Mouse (Mus musculus) ovary, adult 2 months (tissue): ENCODE data around the gene Olfr921. TPM values are rescaled to one million over a fixed set of nuclear protein-coding genes. Genes with fewer than 3 reads are reported as not detected.

Source experiments
- polyA plus RNA-seq: library from polyadenylated mRNA; depleted of rRNA; stranded (reverse); fragments of >200 nt; gene quantifications from 2 replicates; pipeline ENCODE4 v1.2.3, GENCODE M21; 2012; rRNA removed

The Olfr921 gene
- polyA plus RNA-seq = not detected in 2 replicates

DNA sequence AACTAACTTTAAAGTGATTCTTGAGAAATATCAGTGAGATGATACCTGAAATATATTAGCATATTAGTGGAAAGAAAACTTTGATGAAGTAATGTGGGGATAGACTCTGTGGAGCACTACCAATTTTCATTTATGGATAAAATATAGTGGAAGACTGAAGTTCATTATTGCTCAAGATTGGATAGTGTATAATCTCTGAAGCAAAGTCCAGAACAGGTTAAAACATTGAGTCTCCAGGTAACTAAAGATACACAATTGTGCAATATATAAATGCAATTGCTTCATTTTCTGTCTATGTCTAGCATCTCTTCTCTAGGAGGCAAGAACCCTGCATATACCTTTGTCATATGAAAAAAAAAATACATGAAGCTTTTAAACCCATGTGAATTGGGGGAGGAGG, at the start of gene Olfr921:
Olfr921 (plus strand) TSS at position 301 of the 400 bp plus-strand sequence.

DNA sequence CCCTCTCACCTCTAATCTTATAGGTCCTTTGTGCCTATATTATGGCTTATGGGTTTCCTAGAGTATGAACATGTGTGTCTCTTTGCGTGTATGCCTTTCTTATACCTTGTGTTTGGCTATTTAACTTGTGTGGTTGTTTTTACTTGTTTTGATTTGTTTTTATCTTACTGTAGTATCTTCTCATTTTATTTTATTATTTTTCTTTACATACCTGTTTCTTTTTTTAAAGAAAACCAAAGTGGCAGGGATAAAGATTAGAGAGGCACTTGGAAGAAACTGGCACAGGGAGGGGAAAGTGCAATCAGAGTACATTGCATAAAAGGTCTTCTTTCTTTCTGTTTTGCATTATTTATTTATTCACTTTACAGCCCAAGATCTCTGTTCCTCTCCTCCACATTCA, 20.9 kb upstream of the Olfr921 start, which contains the start of gene Olfr920:
Olfr920 (plus strand) TSS at position 301 of the 400 bp plus-strand sequence.

GRCm38 (mm10) chr9:38814314-38814713, 41.4 kb downstream of the Olfr921 start, which contains the start of gene Olfr922:
Gene Olfr922, plus strand, starts transcription at chr9:38814614.

GRCm38 (mm10) chr9:38826245-38826644, 53.4 kb downstream of the Olfr921 start, which contains the start of gene Olfr923:
Gene Olfr923, plus strand, starts transcription at chr9:38826545.

Other genes with a start within 250 kb of the Olfr921 start
- gene Olfr910, start 235.2 kb upstream of the Olfr921 start, polyA plus RNA-seq = not detected in 2 replicates
- gene Olfr912, start 192.9 kb upstream of the Olfr921 start, polyA plus RNA-seq = not detected in 2 replicates
- gene Olfr913, start 180.3 kb upstream of the Olfr921 start, polyA plus RNA-seq = not detected in 2 replicates
- not detected in 2 replicates for gene Olfr914, start 168.0 kb upstream of the Olfr921 start, polyA plus RNA-seq
- not detected in 2 replicates for gene Olfr916, start 113.2 kb upstream of the Olfr921 start, polyA plus RNA-seq
- gene Olfr917, start 107.2 kb upstream of the Olfr921 start, polyA plus RNA-seq = not detected in 2 replicates
- not detected in 2 replicates for gene Olfr918, start 98.5 kb upstream of the Olfr921 start, polyA plus RNA-seq
- gene Olfr919, start 69.4 kb upstream of the Olfr921 start, polyA plus RNA-seq = not detected in 2 replicates
- gene Vwa5a, start 54.8 kb upstream of the Olfr921 start, polyA plus RNA-seq = 15.2 and 15.4 TPM in 2 replicates
- gene Olfr920, start 20.8 kb upstream of the Olfr921 start, polyA plus RNA-seq = 0.16 and 0.20 TPM in 2 replicates
- gene Olfr922, start 41.5 kb downstream of the Olfr921 start, polyA plus RNA-seq = not detected in 2 replicates
- gene Olfr923, start 53.5 kb downstream of the Olfr921 start, polyA plus RNA-seq = not detected in 2 replicates
- not detected in 2 replicates for gene Olfr924, start 71.4 kb downstream of the Olfr921 start, polyA plus RNA-seq
- gene Olfr26, start 82.0 kb downstream of the Olfr921 start, polyA plus RNA-seq = not detected in 2 replicates
- gene Olfr926, start 104.1 kb downstream of the Olfr921 start, polyA plus RNA-seq = not detected in 2 replicates
- gene Olfr930, start 156.7 kb downstream of the Olfr921 start, polyA plus RNA-seq = not detected in 2 replicates
- not detected in 2 replicates for gene Olfr933, start 199.2 kb downstream of the Olfr921 start, polyA plus RNA-seq
- gene Olfr934, start 215.2 kb downstream of the Olfr921 start, polyA plus RNA-seq = not detected in 2 replicates
- gene Olfr935, start 226.6 kb downstream of the Olfr921 start, polyA plus RNA-seq = not detected in 2 replicates